Mouse (Mus musculus): ENCODE measurements around the gene Il17rd.

Gene Il17rd

DNA sequence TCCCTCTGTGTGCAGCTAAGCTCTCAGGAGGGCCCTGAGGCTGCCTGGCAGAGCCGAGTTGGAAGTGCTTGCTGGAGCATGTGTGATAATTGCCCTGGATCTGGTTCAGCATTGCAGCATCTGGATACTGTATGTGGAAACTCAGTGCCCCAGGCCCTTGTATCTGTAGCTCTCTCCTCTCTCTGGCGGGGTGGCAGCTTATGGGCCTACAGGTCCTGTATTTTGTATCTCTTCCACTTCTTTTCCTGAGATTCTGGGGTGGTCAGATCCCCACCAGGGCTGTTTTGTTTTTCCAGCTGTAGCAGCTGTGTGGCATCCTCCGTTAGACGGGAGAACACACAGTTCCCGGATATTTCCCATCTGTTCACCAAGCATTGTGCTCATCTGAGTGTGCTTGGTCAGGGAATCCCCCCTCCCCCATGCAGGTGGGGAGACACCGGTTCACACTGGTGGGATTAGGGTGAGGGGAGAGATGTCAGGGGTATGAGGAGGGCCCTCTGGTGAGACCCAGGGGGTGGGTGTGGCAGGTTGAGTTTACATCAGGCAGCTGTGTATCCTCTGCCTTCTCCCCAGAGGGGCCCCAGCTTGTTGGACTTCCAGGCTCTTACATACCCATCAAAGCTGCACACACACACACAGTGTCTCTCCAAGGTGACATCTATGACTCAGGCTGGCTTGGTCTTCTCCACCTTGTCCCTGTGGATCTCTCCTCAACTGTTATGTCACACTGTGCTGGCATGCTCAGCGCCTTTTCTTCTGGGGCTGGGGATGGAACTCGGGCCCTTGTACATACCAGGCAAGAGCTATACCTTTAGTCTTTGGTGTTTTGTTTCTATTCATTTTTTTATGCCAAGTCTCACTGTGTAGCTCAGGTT lies 106.7 kb downstream of the Il17rd start:
- no peak for DNase-seq (ENCODE audit: low spot score in 2 of 2)

DNA sequence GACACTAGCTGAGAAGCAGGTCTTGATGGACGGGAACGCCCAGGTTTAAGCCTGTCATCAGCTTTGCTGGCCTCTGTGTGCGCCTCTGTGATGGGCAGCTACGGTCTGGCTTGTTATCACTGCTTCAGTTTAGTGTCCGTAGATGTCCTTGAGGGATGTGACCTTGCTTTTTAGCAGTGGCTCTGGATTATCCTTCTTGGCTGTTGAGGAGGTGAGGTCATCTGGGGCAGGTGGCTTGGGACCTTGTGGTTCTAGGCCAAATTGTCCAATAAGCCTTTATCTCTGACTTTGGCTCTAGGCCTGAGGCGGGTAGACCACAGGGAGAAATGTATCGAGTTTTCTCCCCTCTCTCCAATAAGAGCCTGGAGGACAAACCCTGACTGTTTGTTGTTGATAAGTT lies 109.0 kb downstream of the Il17rd start:
- no peak for DNase-seq (ENCODE audit: low spot score in 2 of 2)

DNA sequence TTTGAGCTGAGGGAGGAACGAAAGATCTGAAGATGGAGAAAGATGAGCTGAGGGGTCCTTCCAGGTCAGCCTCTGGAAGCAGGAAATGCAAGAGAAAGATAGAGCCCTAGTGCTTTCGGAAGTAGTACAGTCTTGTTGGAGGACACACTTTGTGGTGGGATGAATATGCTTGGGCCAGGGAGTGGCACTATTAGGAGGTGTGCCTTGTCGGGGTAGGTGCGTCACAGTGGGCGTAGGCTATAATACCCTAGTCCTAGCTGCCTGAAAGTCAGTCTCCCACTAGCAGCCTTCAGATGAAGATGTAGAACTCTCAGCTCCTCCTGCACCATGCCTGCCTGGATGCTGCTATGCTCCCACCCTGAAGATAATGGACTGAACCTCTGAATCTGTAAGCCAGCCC lies 110.7 kb downstream of the Il17rd start:
- DNase-seq (ENCODE audit: low spot score in 2 of 2): no peak

DNA sequence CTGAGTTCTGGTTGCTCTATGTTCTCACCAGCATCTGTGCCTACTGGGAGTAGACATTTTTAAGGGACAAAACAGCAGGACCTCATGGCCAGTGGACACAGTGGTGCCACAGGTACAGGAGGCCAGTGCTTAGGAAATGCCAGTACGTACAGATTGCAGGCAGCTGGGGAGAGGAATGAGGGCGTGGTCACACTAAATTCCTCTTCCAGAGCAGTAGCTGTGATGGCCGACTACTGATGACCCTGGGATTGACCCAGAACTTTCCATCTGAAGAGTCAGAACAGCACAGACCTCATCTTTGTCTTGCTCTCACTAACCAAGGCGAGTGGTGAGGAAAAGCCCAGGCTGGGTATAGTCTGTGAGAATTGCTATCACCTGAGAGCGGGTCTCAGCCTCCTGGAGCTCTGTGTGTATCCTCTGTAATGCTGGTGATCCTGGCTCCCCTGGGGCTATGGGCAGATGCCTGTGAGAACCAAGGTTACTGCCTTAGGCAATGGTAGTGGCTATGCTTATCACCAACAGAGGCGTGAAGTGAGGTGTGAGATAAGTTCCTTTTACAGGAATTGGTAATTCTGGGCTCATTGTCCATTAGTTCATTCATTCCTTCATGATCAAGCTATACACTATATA lies 111.4 kb downstream of the Il17rd start:
- DNase-seq (ENCODE audit: low spot score in 2 of 2): no peak

DNA sequence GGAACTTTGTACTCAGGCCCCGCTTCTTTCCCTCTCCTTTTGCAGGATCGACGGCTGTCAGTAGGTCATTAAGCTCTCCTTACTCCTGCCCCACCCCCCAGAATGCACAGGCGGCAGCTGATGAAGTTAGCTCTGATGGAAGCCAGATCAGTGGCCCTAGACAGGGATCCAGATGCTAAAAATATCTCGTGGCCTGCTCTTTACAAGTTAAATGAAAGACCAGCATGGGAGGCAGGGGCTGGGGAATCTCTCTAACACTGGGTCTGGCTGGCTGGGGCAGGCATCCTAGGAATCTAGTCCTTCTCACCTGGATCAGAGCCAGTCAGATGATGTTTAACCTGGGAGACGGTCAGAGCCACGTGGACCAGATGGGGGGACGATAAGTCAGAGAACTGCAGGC lies 112.7 kb downstream of the Il17rd start:
- no peak for DNase-seq (ENCODE audit: low spot score in 2 of 2)

DNA sequence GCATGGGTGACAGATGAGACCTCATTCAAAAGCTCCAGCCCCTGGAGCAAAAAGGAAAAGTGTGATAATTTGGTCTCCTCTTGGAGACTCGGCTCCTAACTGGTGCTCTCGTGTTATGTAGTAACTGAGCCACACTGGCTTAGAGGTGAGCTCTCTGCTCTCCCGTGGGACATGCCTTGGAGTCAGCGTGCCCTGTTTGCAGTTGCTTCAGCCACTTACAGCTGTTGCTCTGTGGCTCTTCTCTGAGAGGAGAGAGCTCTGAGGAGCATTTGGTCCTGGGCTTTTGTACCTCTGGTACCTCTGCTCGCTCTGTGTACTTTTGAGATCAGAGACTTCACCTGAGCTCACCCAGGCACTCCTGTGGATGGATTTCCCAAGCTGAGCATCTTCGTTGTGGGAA lies 116.3 kb downstream of the Il17rd start:
- DNase-seq (ENCODE audit: low spot score in 2 of 2): no peak

DNA sequence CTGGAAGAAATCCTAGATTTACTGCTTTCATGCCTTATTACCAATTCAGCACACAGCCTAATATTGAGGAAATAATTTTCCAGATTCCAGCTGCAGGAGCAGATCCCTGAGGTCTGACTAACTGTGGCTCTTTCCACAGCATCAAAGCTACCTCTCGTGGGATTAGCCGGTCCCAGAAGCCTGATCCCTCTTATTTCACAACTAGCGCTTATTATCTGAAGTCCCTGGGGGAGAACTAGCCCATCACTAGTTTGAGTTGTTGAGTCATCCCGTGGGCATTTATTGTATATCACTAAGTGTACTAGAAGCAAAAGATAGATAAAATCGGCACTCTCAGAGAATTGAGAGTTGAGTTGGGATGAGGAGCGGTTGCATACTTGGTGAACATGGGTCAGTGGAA lies 117.3 kb downstream of the Il17rd start:
- DNase-seq (ENCODE audit: low spot score in 2 of 2): no peak

All from frontal cortex, postnatal 10 days (tissue).